Mouse (Mus musculus) heart, embryonic 10.5 days (tissue): ENCODE data around the gene Acsbg2. TPM values are rescaled to one million over a fixed set of nuclear protein-coding genes. Genes with fewer than 3 reads are reported as not detected.
"Not testable (repeated sequence)": the region's sequence is repeated elsewhere in the genome, so short reads cannot be mapped to it uniquely, and the experiment has no call there.

Experiments
- DNase-seq: peaks from one replicate; pipeline ENCODE4 v3.0.0-alpha.2; 2017; ENCODE audit warnings: low spot score
- H3K27ac ChIP-seq: fragments of 300-500 bp; sonication (generic); 2 replicates; pipeline ENCODE4 v1.5.1; 2016; ENCODE audit warnings: mild to moderate bottlenecking
- H3K27me3 ChIP-seq: fragments of 300-500 bp; sonication (generic); 2 replicates; pipeline ENCODE4 v1.6.1; 2016; ENCODE audit warnings: mild to moderate bottlenecking; ENCODE audit not compliant: poor library complexity, insufficient read depth, severe bottlenecking
- H3K36me3 ChIP-seq: fragments of 300-500 bp; sonication (generic); 2 replicates; pipeline ENCODE4 v1.6.1; 2016; ENCODE audit warnings: mild to moderate bottlenecking, moderate library complexity
- H3K4me1 ChIP-seq: fragments of 300-500 bp; sonication (generic); 2 replicates; pipeline ENCODE4 v1.6.1; 2016; ENCODE audit warnings: mild to moderate bottlenecking
- H3K4me3 ChIP-seq: fragments of 300-500 bp; sonication (generic); 2 replicates; pipeline ENCODE4 v1.5.1; 2016; ENCODE audit warnings: mild to moderate bottlenecking, moderate library complexity
- H3K9me3 ChIP-seq: fragments of 300-500 bp; sonication (generic); 2 replicates; pipeline ENCODE4 v1.6.1; 2016; ENCODE audit warnings: mild to moderate bottlenecking, moderate library complexity
- WGBS: fragments of 180-500 bp; shearing (Covaris S2); methylation state at CpG from one replicate; pipeline ENCODE4 v1.1.7; 2016; 5-methylcytosine and 5-hydroxymethylcytosine counted together
- polyA plus RNA-seq: library from polyadenylated mRNA; unstranded; fragments of >200 nt; fragmentation: Nextera tagmentation; extraction: Ambion mirVana; gene quantifications from 2 replicates; pipeline ENCODE4 v1.2.1, GENCODE M21; 2016

Acsbg2 gene
- polyA plus RNA-seq = not detected in 2 replicates

DNA sequence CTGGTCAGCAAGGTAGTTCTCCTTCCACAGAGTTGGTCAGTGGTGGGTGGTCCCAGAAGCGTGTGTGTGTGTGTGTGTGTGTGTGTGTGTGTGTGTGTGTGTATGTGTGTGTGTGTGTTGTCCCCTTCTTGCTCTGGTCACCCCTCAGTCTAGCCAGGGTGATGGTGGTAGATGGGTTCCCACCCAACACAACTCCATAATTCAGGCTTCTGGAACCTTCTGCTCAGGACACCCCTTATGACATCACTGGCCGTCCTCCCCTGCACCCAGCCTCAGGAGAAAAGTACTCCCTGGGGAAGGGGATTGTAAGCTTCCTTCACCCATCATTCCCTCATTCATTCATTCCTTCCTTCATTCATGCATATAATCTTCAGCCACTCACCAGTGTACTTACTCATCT lies at the start of gene Acsbg2:
Gene Acsbg2 (minus strand): TSS at position 211 of the 400 bp plus-strand sequence.
- Histone ChIP-seq H3K4me1 (no peaks in the 10 kb centered on the region), H3K36me3 (no peaks in the 10 kb centered on the region), H3K4me3 (no peak within 1 kb of the TSS), H3K27ac (no peak within 1 kb of the TSS), H3K27me3 (no peaks in the 10 kb centered on the region), H3K9me3 (no peaks in the 10 kb centered on the region)
- no peak for DNase-seq
- 74% methylated on average over 2 of the region's 2 CpGs for WGBS

DNA sequence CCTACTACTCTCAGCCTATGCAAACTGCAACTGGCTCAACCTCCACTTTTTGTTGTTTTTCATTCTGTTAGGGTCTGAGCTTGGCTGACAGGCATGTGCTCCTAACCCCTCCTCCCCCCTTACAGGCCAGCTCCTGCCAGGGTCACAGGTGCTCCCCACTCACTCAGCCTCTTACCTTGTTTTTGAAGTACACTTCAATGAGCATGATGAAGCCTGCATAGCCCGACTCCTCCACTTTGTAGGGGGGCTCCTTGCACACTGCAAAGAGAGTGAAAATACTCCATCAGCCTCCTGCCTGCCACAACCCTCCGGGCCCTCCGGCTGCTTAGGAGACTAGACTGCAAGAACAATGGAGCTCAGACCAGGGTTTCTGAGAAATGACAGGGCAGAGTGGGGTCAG lies 45.5 kb upstream of the Acsbg2 start:
- Histone ChIP-seq H3K27me3 (no peaks in the 10 kb centered on the region), H3K36me3 (peaks cover 84% of the 10 kb centered on the region), H3K27ac (no peak overlapping the region), H3K9me3 (no peaks in the 10 kb centered on the region), H3K4me1 (peaks cover 29% of the 10 kb centered on the region), H3K4me3 (no peak overlapping the region)
- 91% methylated on average over 3 of the region's 3 CpGs for WGBS
- no peak for DNase-seq

DNA sequence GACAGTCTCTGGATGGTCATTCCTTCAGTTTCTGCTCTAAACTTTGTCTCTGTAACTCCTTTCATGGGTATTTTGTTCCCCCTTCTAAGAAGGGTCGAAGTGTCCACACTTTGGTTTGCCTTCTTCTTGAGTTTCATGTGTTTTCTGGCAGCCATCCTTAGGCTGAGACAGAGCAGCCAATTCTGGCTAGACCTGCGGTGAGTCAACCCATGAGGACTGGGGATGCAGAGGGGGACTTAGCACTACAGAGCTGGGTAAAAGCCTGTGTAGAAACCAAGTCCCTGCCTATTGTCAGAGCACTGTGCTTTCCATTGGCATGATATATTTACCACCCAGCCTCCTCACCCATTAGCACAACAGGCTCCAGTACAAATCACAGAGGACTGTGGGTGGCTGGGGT lies 42.9 kb upstream of the Acsbg2 start:
- peaks cover 80% of the 10 kb centered on the region for H3K36me3 ChIP-seq
- peaks cover 36% of the 10 kb centered on the region for H3K4me1 ChIP-seq
- H3K27me3 ChIP-seq = no peaks in the 10 kb centered on the region
- DNase-seq = no peak
- H3K27ac ChIP-seq = no peak overlapping the region
- no peaks in the 10 kb centered on the region for H3K9me3 ChIP-seq
- no peak overlapping the region for H3K4me3 ChIP-seq
- WGBS = 87% methylated on average over 2 of the region's 2 CpGs

DNA sequence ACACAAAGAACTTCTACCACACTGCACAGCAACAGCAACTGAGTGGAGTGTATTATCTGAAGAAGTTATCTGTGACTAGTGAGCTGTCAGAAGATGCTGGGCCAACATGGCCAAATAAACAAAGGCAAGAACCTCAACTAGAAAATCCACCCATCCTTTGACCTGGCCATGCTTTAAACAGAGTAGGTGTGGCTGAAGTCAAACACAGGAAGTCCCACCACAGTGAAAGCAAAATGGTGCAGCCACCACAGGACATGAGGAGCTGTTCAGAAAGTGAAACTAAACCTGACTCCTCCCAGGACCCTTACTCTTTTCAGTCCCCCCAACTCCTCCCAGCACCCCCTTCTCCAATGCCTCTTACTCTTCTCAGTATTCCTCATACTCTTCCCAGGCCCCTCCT lies 39.2 kb upstream of the Acsbg2 start:
- Histone ChIP-seq H3K36me3 (peaks cover 78% of the 10 kb centered on the region), H3K27ac (no peak overlapping the region), H3K9me3 (no peaks in the 10 kb centered on the region), H3K4me3 (no peak overlapping the region), H3K4me1 (peaks cover 37% of the 10 kb centered on the region), H3K27me3 (no peaks in the 10 kb centered on the region)
- no peak for DNase-seq

DNA sequence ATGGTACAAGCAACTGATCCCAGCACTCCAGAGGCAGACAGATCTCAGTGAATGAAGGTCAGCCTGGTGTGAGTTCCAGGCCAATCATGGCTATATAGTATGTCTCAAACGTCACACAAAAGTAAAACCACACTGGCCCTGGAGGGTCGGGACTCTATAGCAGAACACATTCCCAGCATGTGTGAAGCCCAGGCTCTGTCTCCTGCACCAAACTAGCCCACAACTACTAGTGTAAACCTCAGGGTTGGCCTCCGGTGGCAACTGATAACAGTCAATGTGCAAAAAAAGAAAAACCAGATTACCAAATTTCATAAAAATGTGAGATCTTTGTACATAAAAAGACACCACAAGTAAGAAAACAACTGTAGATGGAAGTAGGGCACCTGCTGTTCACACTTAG lies 38.8 kb upstream of the Acsbg2 start:
- H3K27ac ChIP-seq = no peak overlapping the region
- H3K4me1 ChIP-seq = peaks cover 40% of the 10 kb centered on the region
- no peak overlapping the region for H3K4me3 ChIP-seq
- WGBS = 87% methylated on average over 3 of the region's 3 CpGs
- peaks cover 81% of the 10 kb centered on the region for H3K36me3 ChIP-seq
- DNase-seq = no peak
- no peaks in the 10 kb centered on the region for H3K27me3 ChIP-seq
- H3K9me3 ChIP-seq = no peaks in the 10 kb centered on the region

DNA sequence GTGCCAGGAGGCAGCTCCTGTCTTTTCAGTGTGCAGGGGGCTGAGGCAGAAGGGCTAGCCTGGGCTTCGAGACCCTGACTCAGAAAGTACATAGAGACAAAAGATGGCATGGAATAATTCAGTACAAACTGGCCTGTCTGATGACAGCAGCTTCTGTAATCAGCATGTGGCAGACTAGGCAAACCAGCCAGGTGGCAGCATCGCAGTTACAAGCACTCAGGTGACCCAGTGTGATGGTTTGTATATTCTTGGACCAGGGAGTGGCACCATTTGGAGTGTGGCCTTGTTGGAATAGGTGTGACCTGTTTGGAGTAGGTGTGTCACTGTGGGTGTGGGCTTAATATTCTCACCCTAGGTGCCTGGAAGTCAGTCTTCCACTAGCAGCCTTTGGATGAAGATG lies 35.5 kb upstream of the Acsbg2 start:
- H3K9me3 ChIP-seq, DNase-seq, H3K4me3 ChIP-seq, H3K27ac ChIP-seq, H3K27me3 ChIP-seq: not testable (repeated sequence)
- 86% methylated on average over 2 of the region's 2 CpGs for WGBS
- H3K36me3 ChIP-seq = peaks cover 80% of the 10 kb centered on the region
- H3K4me1 ChIP-seq = peaks cover 31% of the 10 kb centered on the region

DNA sequence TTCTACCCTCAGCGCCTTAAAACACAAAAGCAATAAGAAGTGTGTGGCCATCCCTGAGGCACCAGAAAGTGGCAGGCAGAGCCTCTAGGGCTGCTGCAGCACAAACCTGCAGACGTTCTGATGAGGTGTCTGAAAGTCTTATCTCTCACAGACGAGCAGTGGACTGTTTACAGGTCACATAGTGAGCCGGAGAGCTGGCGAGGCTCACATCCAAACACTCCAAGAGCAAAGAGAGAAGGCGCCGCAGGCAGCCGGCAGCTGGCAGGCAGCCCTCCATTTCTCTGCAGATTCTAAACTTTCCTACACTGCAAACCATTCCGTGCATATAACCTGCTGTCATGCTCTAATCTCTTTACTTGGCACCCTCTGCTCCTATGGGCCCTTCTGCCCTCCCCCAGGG lies 33.6 kb upstream of the Acsbg2 start:
- H3K36me3 ChIP-seq = peaks cover 85% of the 10 kb centered on the region
- DNase-seq = no peak
- WGBS = 37% methylated on average over 9 of the region's 9 CpGs

DNA sequence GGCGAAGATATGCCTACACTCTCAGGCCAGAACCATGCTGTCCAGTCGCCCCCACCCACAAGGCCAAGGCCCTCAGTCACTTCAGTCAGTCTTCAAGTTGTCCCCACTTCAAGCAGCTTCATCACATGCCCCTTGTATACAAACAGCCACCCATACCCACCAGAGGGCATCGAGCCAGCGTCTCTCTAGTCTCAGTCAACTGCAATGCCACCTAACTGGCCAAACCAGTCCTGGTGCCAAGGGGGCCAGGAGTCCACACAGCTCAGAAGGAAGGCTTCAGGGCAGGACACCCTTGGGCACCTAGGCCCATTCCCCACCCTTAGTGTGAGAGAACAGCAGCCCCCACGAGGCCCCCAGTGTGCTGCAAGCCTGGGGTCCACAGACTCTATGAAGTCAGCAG lies 32.8 kb upstream of the Acsbg2 start:
- 88% methylated on average over 5 of the region's 5 CpGs for WGBS
- Histone ChIP-seq H3K4me1 (peaks cover 23% of the 10 kb centered on the region), H3K4me3 (no peak overlapping the region), H3K27me3 (no peaks in the 10 kb centered on the region), H3K36me3 (peaks cover 87% of the 10 kb centered on the region), H3K9me3 (no peaks in the 10 kb centered on the region), H3K27ac (no peak overlapping the region)
- DNase-seq = no peak

More for the DNA sequence above, 33.6 kb upstream of the Acsbg2 start:
- no peaks in the 10 kb centered on the region for H3K27me3 ChIP-seq
- H3K4me1 ChIP-seq = peaks cover 23% of the 10 kb centered on the region
- no peaks in the 10 kb centered on the region for H3K9me3 ChIP-seq
- H3K4me3 ChIP-seq = no peak overlapping the region
- 0 out of 2 replicates have a peak overlapping the region, but pooled peaks have one; percentile 13 for H3K27ac ChIP-seq

DNA sequence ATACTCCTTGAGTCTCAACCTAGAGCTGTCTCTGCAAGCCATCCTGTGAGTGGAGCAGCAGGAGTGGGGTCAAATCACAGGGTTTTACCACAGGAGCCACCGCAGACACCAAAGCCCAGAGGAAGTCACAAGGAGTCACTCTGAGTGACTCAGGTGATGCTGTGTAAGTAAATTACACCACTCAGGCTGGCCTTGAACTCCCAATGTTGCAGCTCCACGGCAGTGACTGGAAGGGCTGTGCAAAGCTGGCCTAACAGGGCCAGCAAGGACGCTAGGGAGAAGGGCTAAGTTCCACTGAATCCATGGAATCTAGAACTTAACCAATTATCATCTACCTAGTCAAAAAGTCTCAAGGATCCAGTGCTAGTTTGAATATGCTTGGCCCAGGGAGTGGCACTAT lies 31.9 kb upstream of the Acsbg2 start:
- Histone ChIP-seq H3K4me3 (no peak overlapping the region), H3K4me1 (peaks cover 23% of the 10 kb centered on the region), H3K27ac (no peak overlapping the region), H3K9me3 (no peaks in the 10 kb centered on the region), H3K36me3 (peaks cover 87% of the 10 kb centered on the region), H3K27me3 (no peaks in the 10 kb centered on the region)
- DNase-seq = no peak
- WGBS = 86% methylated on average over 3 of the region's 3 CpGs

DNA sequence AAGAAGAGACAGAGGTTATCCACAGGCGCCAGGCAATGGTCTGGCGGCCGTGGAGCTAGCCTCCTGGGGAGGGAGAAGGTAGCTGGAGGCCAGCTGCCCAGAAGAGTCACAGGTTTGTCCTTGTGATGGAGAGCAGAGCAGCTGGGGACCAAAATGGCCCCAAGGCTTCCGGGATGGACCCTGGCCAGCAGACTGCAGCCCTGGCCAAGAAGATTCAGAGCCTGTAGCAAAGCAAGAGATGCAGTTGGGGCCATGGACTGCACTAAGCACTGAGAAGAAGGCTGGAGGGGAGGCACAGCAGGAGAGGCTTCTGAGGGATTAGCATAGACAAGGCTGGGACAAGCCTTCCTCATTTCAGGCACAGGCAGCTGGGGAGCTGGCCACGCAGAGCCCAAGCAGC lies 28.5 kb upstream of the Acsbg2 start:
- Histone ChIP-seq H3K9me3 (no peaks in the 10 kb centered on the region), H3K27ac (no peak overlapping the region), H3K4me3 (no peak overlapping the region), H3K36me3 (peaks cover 91% of the 10 kb centered on the region), H3K27me3 (no peaks in the 10 kb centered on the region), H3K4me1 (peaks cover 9% of the 10 kb centered on the region)
- WGBS = 86% methylated on average over 5 of the region's 5 CpGs
- DNase-seq = no peak

DNA sequence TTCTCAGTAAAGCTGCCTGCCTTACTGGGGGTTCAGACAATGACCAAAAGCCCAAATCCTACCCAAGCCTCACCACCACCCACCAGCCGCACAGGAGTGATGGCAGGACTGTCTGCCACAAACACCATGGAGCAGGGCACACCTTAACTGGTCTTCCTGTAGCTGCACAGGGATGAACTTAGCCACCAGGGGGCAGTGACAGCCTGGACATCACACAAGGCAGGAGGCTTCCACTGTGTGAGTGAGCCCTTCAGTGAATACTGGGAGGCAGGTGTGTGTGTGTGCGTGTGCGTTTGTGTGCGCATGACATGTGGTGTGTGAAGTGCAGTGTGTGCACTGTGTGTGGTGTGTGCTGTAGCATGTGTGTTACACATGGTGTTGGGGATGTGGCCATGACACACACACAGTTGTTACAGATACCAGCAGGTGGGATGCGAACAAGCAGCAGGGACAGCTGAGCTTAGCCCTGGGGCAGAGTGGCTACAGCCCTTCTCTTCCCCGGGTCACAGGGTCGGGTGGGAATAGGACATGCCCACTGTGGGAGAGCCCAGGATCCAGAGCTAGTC lies 23.5 kb upstream of the Acsbg2 start:
- no peaks in the 10 kb centered on the region; the same call in 1 of the 2 replicates for H3K4me1 ChIP-seq
- peaks cover 100% of the 10 kb centered on the region for H3K36me3 ChIP-seq
- peak; percentile 91 for DNase-seq
- no peaks in the 10 kb centered on the region for H3K9me3 ChIP-seq
- H3K4me3 ChIP-seq = no peak overlapping the region
- no peaks in the 10 kb centered on the region for H3K27me3 ChIP-seq
- WGBS = 83% methylated on average over 7 of the region's 7 CpGs
- no peak overlapping the region for H3K27ac ChIP-seq

DNA sequence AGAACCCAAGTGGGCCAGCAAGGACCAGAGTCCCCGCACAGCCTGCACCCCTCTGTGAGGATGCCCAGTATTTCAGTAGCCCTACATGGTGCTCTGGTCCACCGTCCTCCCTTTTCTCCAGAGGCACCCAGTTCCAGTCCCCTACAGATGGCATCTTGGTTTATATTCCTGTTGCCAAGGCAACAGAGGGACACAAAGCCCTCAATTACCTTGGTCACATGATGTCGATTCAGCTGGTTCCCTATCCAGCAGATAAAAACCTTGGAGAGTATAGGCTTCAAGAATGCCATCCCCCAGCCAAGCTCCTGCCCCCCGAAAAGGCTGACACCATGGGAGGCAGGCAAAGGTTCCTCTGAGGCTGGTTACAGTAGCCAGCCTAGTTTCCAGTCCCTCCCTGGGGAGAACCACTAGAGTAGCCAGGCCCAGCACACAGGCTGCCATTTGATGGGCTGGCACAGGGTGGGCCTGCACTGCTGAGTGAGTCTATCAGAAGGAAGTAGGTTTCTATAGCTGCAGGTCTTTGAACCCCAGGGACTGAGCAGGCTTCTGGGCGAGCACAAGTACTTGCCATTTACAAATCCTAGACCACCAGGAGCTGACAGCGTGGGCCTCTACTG lies 22.4 kb upstream of the Acsbg2 start:
- no peaks in the 10 kb centered on the region for H3K9me3 ChIP-seq
- H3K27ac ChIP-seq = no peak overlapping the region
- no peak for DNase-seq
- no peaks in the 10 kb centered on the region; the same call in 1 of the 2 replicates for H3K4me1 ChIP-seq
- WGBS = 92% methylated on average over 6 of the region's 6 CpGs
- H3K4me3 ChIP-seq = no peak overlapping the region
- H3K36me3 ChIP-seq = peaks cover 100% of the 10 kb centered on the region
- no peaks in the 10 kb centered on the region for H3K27me3 ChIP-seq

DNA sequence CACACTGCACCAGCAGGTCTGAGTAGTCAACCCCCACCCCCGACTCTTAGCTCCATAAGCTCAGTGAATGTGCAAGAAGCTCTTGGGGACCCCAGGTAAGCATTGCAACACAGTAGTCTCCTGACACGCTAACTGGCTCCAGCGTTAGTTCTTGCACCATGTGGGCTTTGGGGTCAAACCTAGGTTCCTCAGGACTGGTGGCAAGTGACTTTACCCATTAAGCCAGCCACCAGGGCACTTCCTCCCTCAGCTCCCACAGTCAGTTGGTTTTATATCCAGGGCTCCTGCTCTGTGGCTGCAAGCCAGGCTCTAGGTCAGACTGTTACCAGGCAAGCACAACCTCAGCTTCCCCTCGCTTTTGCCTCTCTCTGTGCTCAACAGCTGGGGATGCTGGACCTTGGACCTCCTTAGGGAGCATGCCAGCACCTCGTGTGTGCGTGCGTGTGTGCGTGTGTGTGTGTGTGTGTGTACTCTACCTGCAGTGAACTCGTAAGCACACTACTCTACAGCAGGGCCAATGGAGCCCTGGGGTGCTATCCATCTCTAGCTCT lies 21.2 kb upstream of the Acsbg2 start:
- Histone ChIP-seq H3K27ac (no peak overlapping the region), H3K4me1 (no peaks in the 10 kb centered on the region; the same call in 1 of the 2 replicates), H3K27me3 (no peaks in the 10 kb centered on the region), H3K4me3 (no peak overlapping the region), H3K36me3 (peaks cover 99% of the 10 kb centered on the region), H3K9me3 (no peaks in the 10 kb centered on the region)
- DNase-seq = no peak
- WGBS = 95% methylated on average over 9 of the region's 9 CpGs
